Mouse (Mus musculus) neural tube, embryonic 15.5 days (tissue): ENCODE results near the gene Ide. TPM values are rescaled to one million over a fixed set of nuclear protein-coding genes. Genes with fewer than 3 reads are reported as not detected.

Experiments
- ATAC-seq: fragments of 200-750 bp; cut with Nextera tagmentation; 2 replicates; pipeline ENCODE4 v1.8.0; 2017; ENCODE audit warnings: mild to moderate bottlenecking, moderate TSS enrichment, moderate library complexity; ENCODE audit not compliant: low FRiP score
- H3K27ac ChIP-seq: fragments of 300-500 bp; sonication (generic); replicated peaks from 2 replicates; pipeline ENCODE4 v1.5.1; 2015; ENCODE audit warnings: mild to moderate bottlenecking, inconsistent platforms
- H3K27me3 ChIP-seq: fragments of 300-500 bp; sonication (generic); replicated peaks from 2 replicates; pipeline ENCODE4 v1.6.1; 2015; ENCODE audit warnings: inconsistent platforms
- H3K36me3 ChIP-seq: fragments of 300-500 bp; sonication (generic); 2 replicates; pipeline ENCODE4 v1.6.1; 2015; ENCODE audit warnings: inconsistent platforms
- H3K4me1 ChIP-seq: fragments of 300-500 bp; sonication (generic); 2 replicates; pipeline ENCODE4 v1.6.1; 2015; ENCODE audit warnings: inconsistent platforms
- H3K4me2 ChIP-seq: fragments of 300-500 bp; sonication (generic); 2 replicates; pipeline ENCODE4 v1.6.1; 2015; ENCODE audit warnings: inconsistent platforms, mild to moderate bottlenecking, moderate library complexity
- H3K4me3 ChIP-seq: fragments of 300-500 bp; sonication (generic); replicated peaks from 2 replicates; pipeline ENCODE4 v1.5.1; 2015; ENCODE audit warnings: mild to moderate bottlenecking, inconsistent platforms
- H3K9ac ChIP-seq: fragments of 300-500 bp; sonication (generic); replicated peaks from 2 replicates; pipeline ENCODE4 v1.6.1; 2015; ENCODE audit warnings: mild to moderate bottlenecking, inconsistent platforms
- H3K9me3 ChIP-seq: fragments of 300-500 bp; sonication (generic); replicated peaks from 2 replicates; pipeline ENCODE4 v1.6.1; 2016; ENCODE audit warnings: inconsistent platforms
- WGBS: fragments of 180-500 bp; shearing (Covaris S2); methylation state at CpG from one replicate; pipeline ENCODE4 v1.1.7; 2015; ENCODE audit warnings: mixed read lengths; 5-methylcytosine and 5-hydroxymethylcytosine counted together
- polyA plus RNA-seq: library from polyadenylated mRNA; unstranded; fragments of >200 nt; fragmentation: Nextera tagmentation; extraction: Ambion mirVana; gene quantifications from 2 replicates; pipeline ENCODE4 v1.2.1, GENCODE M21; 2015

The Ide gene
- polyA plus RNA-seq, 1 experiment from 2014 or later = 47.2 TPM

DNA sequence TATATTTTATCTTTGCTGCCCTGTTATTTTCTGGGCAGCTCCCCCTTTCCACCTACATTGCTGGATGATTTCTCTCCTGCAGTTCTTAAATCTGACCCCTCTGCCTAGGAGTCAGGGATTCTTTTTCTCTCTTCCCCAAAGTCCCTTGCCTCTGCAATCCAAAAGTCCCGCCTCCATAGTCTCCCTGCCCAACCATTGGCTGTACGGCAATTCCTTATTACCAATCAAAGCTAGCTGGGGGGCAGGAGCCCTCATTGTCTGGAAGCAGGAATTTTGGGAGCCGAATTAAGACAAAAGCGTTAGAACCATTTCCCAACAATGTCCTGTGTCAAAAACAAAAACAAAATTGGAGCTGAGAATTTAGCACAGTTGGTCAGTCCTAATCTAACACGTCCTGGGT, 24.9 kb upstream of the Ide start:
- 37% methylated on average over 5 of the region's 5 CpGs for WGBS
- no peaks in the 10 kb centered on the region for H3K9me3 ChIP-seq
- no peaks in the 10 kb centered on the region for H3K4me1 ChIP-seq
- H3K27me3 ChIP-seq = no peaks in the 10 kb centered on the region
- no peak overlapping the region for H3K27ac ChIP-seq
- no peaks in the 10 kb centered on the region for H3K36me3 ChIP-seq
- no peak overlapping the region for H3K4me2 ChIP-seq
- no peak for ATAC-seq
- H3K9ac ChIP-seq = no peak overlapping the region
- H3K4me3 ChIP-seq = no peak overlapping the region

DNA sequence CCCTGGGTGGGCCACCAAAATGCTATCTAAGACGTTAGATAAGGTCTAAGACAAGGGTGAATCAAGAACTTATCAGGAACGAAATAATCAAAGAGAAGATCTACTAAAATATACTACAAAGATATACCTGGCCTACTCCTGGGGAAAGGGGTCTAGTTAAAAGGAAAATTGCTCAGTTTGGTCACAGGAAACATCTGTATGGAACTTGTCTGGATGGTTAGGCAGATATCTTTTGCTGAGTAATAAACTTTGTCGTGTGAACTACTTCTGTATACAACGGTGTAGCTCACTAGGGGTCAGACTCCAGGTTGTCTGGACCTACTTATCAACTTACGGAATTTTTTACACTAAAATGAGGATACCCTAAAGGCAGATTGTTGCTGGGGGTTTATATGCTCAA, 22.4 kb upstream of the Ide start:
- no peak for ATAC-seq
- WGBS = 81% methylated on average over 5 of the region's 5 CpGs
- no peak overlapping the region for H3K4me2 ChIP-seq
- no peak overlapping the region for H3K27ac ChIP-seq
- H3K4me3 ChIP-seq = no peak overlapping the region
- no peaks in the 10 kb centered on the region for H3K27me3 ChIP-seq
- no peaks in the 10 kb centered on the region for H3K4me1 ChIP-seq
- no peaks in the 10 kb centered on the region for H3K9me3 ChIP-seq
- H3K36me3 ChIP-seq = no peaks in the 10 kb centered on the region
- no peak overlapping the region for H3K9ac ChIP-seq

DNA sequence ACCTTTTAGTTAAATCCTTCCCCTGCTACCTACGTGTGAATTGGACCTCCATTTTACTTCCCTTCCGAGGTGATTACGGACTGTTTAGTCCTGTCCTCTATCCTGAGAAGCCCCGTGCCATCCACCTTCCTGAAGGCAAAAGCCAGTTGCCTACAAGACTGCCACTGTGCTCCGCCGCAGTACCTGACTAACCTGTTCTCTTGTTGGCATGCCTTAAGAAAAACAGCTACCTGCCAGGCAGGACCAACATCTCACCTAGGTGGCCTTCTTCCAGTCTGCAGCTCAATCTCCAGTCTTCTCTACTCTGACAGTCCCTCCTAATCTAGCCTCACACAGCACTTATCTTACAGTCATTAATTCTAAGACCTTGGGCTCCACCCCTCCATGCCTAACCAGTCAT, 15.7 kb upstream of the Ide start:
- Histone ChIP-seq H3K27me3 (no peaks in the 10 kb centered on the region), H3K4me2 (no peak overlapping the region), H3K36me3 (peaks cover 6% of the 10 kb centered on the region), H3K27ac (no peak overlapping the region), H3K4me1 (no peaks in the 10 kb centered on the region), H3K9me3 (no peaks in the 10 kb centered on the region), H3K9ac (no peak overlapping the region), H3K4me3 (no peak overlapping the region)
- WGBS = 96% methylated on average over 6 of the region's 6 CpGs
- no peak for ATAC-seq

GRCm38 (mm10) chr19:37352756-37353155, 15.1 kb upstream of the Ide start:
- Histone ChIP-seq H3K9me3 (no peaks in the 10 kb centered on the region), H3K36me3 (peaks cover 6% of the 10 kb centered on the region), H3K4me1 (no peaks in the 10 kb centered on the region), H3K4me3 (no peak overlapping the region), H3K4me2 (no peak overlapping the region), H3K9ac (no peak overlapping the region), H3K27ac (no peak overlapping the region), H3K27me3 (no peaks in the 10 kb centered on the region)
- ATAC-seq = no peak
- WGBS = 93% methylated on average over 3 of the region's 3 CpGs

DNA sequence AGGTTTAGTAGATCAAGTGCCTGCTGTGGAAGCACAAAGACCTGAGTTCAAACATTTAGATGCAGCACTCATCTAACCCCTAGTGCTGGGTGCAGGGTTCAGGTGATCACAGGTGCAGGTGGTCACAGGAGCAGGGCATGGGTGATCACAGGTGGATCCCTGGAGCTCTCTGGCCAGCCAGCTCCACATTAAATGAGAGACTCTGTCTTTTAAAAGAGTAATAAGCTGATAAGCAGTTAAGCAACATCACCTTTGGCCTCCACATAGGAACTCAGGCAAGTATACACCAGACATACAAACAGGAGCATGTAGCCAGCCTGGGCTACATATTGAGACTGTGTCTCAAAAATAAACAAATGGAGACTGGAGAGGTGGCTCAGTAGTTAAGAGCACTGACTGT, 11.3 kb upstream of the Ide start:
- no peak overlapping the region for H3K4me2 ChIP-seq
- H3K4me1 ChIP-seq = no peaks in the 10 kb centered on the region
- no peak overlapping the region for H3K9ac ChIP-seq
- no peak overlapping the region for H3K4me3 ChIP-seq
- H3K9me3 ChIP-seq = no peaks in the 10 kb centered on the region
- H3K36me3 ChIP-seq = peaks cover 6% of the 10 kb centered on the region
- H3K27ac ChIP-seq = no peak overlapping the region
- H3K27me3 ChIP-seq = no peaks in the 10 kb centered on the region
- no peak for ATAC-seq

DNA sequence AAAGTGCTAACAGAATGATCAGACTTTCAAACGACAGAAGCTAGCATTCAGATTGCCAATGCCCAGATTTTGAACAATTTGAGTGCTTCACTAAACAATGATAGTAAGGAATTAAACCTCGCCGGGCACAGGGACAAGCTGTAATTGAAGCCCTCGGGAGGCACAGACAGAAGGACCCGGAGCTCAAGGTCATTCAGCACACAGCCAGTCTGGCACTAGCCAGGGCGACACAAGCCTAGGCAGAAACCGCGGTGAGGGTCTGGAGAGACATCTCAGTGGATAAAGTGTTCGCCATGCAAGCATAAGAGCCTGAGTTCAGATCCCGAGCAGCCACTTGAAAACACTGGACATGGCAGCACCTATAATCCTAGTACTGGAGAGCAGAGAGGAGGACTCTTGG, 10.7 kb upstream of the Ide start:
- peaks cover 6% of the 10 kb centered on the region for H3K36me3 ChIP-seq
- whole genome bisulfite sequencing = 84% methylated on average over 10 of the region's 10 CpGs
- ATAC-seq = no peak
- H3K9me3 ChIP-seq = no peaks in the 10 kb centered on the region
- no peaks in the 10 kb centered on the region for H3K4me1 ChIP-seq
- no peak overlapping the region for H3K27ac ChIP-seq
- H3K4me2 ChIP-seq = no peak overlapping the region
- H3K4me3 ChIP-seq = no peak overlapping the region
- no peaks in the 10 kb centered on the region for H3K27me3 ChIP-seq
- no peak overlapping the region for H3K9ac ChIP-seq

- no peaks in the 10 kb centered on the region; the same call in 1 of the 2 replicates for H3K36me3 ChIP-seq
- H3K27ac ChIP-seq = no peak overlapping the region
- no peaks in the 10 kb centered on the region for H3K4me1 ChIP-seq
- no peak overlapping the region for H3K4me3 ChIP-seq
- no peak for ATAC-seq
- no peak overlapping the region for H3K9ac ChIP-seq
- H3K4me2 ChIP-seq = no peak overlapping the region
- H3K9me3 ChIP-seq = no peaks in the 10 kb centered on the region
- 76% methylated on average over 3 of the region's 3 CpGs for WGBS
- H3K27me3 ChIP-seq = no peaks in the 10 kb centered on the region
Measured at GRCm38 (mm10) chr19:37346258-37346657, 8.6 kb upstream of the Ide start.

DNA sequence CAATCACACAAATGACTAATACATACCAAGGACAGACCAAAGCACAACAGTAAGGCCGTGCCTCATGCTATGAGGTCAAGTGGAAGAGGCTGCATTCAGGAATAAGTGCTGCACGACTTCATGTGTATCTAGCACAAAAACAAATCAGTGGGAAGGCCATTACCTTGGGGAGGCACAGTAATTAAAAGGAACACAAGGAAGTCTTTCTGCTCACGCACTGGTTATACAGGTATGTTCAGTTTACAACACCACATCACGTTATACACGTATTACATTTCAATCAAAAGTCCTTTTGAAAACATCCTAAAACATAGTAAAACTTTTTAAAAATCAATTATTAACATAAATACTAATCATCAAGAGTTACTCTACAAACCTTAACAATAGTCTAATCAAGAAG, 6.2 kb upstream of the Ide start:
- H3K27ac ChIP-seq = no peak overlapping the region
- no peaks in the 10 kb centered on the region for H3K4me1 ChIP-seq
- WGBS = 84% methylated on average over 5 of the region's 5 CpGs
- H3K4me3 ChIP-seq = no peak overlapping the region
- no peaks in the 10 kb centered on the region for H3K27me3 ChIP-seq
- H3K9ac ChIP-seq = no peak overlapping the region
- H3K36me3 ChIP-seq = no peaks in the 10 kb centered on the region
- ATAC-seq = no peak
- no peaks in the 10 kb centered on the region for H3K9me3 ChIP-seq
- H3K4me2 ChIP-seq = no peak overlapping the region

GRCm38 (mm10) chr19:37340931-37341330, 3.3 kb upstream of the Ide start:
- Histone ChIP-seq H3K9me3 (no peaks in the 10 kb centered on the region), H3K4me1 (no peaks in the 10 kb centered on the region), H3K36me3 (no peaks in the 10 kb centered on the region), H3K27ac (no peak overlapping the region), H3K9ac (no peak overlapping the region), H3K4me2 (no peak overlapping the region), H3K27me3 (no peaks in the 10 kb centered on the region), H3K4me3 (no peak overlapping the region)
- WGBS = 84% methylated on average over 5 of the region's 5 CpGs
- no peak for ATAC-seq

DNA sequence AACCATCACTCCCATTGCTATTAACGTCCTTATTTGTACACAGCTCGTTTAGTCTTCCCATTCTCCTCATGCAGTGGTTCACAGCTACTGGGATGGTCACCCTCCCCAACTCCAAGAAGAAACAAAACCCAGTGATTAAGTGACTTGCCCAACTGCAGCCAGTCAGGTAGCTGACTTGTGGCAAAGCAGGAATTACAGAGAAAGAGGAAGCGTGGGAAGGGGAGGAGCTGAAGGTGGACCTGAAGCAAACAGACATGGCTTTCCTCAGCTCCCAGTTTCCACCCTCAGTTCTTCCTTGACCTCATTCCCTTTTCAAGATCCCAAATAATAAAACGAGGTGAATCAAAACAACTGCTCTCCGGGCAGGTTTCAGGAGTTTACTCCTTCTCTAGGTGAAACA, 2.8 kb upstream of the Ide start:
- ATAC-seq = no peak
- Histone ChIP-seq H3K4me2 (no peak overlapping the region), H3K36me3 (no peaks in the 10 kb centered on the region), H3K4me1 (no peaks in the 10 kb centered on the region), H3K9me3 (no peaks in the 10 kb centered on the region), H3K9ac (no peak overlapping the region), H3K27ac (no peak overlapping the region), H3K27me3 (no peaks in the 10 kb centered on the region), H3K4me3 (no peak overlapping the region)
- WGBS = 80% methylated on average over 5 of the region's 5 CpGs

GRCm38 (mm10) chr19:37335392-37335791, 2.3 kb downstream of the Ide start:
- no peak overlapping the region for H3K27ac ChIP-seq
- WGBS = 94% methylated on average over 1 of the region's 1 CpGs
- H3K36me3 ChIP-seq = no peaks in the 10 kb centered on the region
- no peak overlapping the region for H3K4me2 ChIP-seq
- no peak overlapping the region for H3K9ac ChIP-seq
- H3K4me3 ChIP-seq = no peak overlapping the region
- H3K4me1 ChIP-seq = no peaks in the 10 kb centered on the region
- no peaks in the 10 kb centered on the region for H3K9me3 ChIP-seq
- no peaks in the 10 kb centered on the region for H3K27me3 ChIP-seq
- ATAC-seq = no peak

GRCm38 (mm10) chr19:37333357-37333756, 4.3 kb downstream of the Ide start:
- no peak overlapping the region for H3K4me3 ChIP-seq
- H3K9ac ChIP-seq = no peak overlapping the region
- 97% methylated on average over 5 of the region's 5 CpGs for WGBS
- peaks cover 8% of the 10 kb centered on the region for H3K36me3 ChIP-seq
- H3K27ac ChIP-seq = no peak overlapping the region
- H3K9me3 ChIP-seq = no peaks in the 10 kb centered on the region
- ATAC-seq = no peak
- H3K27me3 ChIP-seq = no peaks in the 10 kb centered on the region
- no peaks in the 10 kb centered on the region for H3K4me1 ChIP-seq
- H3K4me2 ChIP-seq = no peak overlapping the region

DNA sequence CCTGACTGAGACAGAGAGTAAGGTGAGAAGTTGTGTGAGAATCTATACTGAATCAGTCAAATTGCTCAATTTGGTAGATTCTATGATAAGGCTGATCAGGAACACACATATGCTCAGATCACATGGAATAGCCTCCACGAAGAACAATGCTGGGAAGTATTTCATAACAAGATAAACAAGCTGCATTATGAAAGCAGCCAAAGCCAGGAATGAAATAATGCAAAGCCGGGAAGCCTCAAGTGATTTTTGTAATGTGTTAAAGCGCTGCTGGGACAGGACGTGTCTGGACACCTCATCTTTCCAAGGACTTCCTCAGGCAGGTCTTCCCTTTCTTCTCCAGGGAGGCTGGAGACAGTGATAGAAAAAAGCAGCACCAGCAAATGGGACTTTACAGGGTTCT, 4.9 kb downstream of the Ide start:
- ATAC-seq = no peak
- Histone ChIP-seq H3K4me3 (no peak overlapping the region), H3K27ac (no peak overlapping the region), H3K36me3 (peaks cover 14% of the 10 kb centered on the region), H3K4me1 (no peaks in the 10 kb centered on the region), H3K9ac (no peak overlapping the region), H3K27me3 (no peaks in the 10 kb centered on the region), H3K4me2 (no peak overlapping the region), H3K9me3 (no peaks in the 10 kb centered on the region)
- WGBS = 96% methylated on average over 4 of the region's 4 CpGs
